Mouse (Mus musculus) embryonic facial prominence, embryonic 10.5 days (tissue): Measurements from ENCODE around the gene Epn1. TPM values are rescaled to one million over a fixed set of nuclear protein-coding genes. Genes with fewer than 3 reads are reported as not detected.
"Not testable (repeated sequence)": the region's sequence is repeated elsewhere in the genome, so short reads cannot be mapped to it uniquely, and the experiment has no call there.

Experiments used
- DNase-seq: peaks from one replicate; pipeline ENCODE4 v3.0.0-alpha.2; 2017; ENCODE audit warnings: low spot score
- H3K27ac ChIP-seq: fragments of 300-500 bp; sonication (generic); replicated peaks from 2 replicates; pipeline ENCODE4 v1.5.1; 2016; ENCODE audit warnings: mild to moderate bottlenecking
- H3K27me3 ChIP-seq: fragments of 300-500 bp; sonication (generic); replicated peaks from 2 replicates; pipeline ENCODE4 v1.6.1; 2016; ENCODE audit warnings: low read depth, mild to moderate bottlenecking; ENCODE audit not compliant: poor library complexity, severe bottlenecking
- H3K36me3 ChIP-seq: fragments of 300-500 bp; sonication (generic); replicated peaks from 2 replicates; pipeline ENCODE4 v1.6.1; 2016; ENCODE audit warnings: mild to moderate bottlenecking, moderate library complexity
- H3K4me1 ChIP-seq: fragments of 300-500 bp; sonication (generic); 2 replicates; pipeline ENCODE4 v1.6.1; 2016
- H3K4me3 ChIP-seq: fragments of 300-500 bp; sonication (generic); 2 replicates; pipeline ENCODE4 v1.5.1; 2016; ENCODE audit warnings: mild to moderate bottlenecking, moderate library complexity
- H3K9me3 ChIP-seq: fragments of 300-500 bp; sonication (generic); 2 replicates; pipeline ENCODE4 v1.6.1; 2016; ENCODE audit warnings: mild to moderate bottlenecking
- WGBS: fragments of 180-500 bp; shearing (Covaris S2); methylation state at CpG from one replicate; pipeline ENCODE4 v1.1.7; 2016; 5-methylcytosine and 5-hydroxymethylcytosine counted together
- polyA plus RNA-seq: library from polyadenylated mRNA; unstranded; fragments of >200 nt; fragmentation: Nextera tagmentation; extraction: Ambion mirVana; gene quantifications from 2 replicates; pipeline ENCODE4 v1.2.1, GENCODE M21; 2016

The Epn1 gene
- polyA plus RNA-seq, 1 experiment from 2014 or later: 58.8 TPM

- DNase-seq: peak; percentile 96
- H3K4me1 ChIP-seq: peaks cover 45% of the 10 kb centered on the region
- 0 out of 2 replicates have a peak, but pooled peaks cover 3% of the 10 kb centered on the region for H3K9me3 ChIP-seq
- H3K27me3 ChIP-seq: peaks cover 31% of the 10 kb centered on the region
- peak overlapping the region; percentile 96 for H3K27ac ChIP-seq
- peak overlapping the region; percentile 67 for H3K4me3 ChIP-seq
- WGBS: under 1% methylated on average over 60 of the region's 60 CpGs
- H3K36me3 ChIP-seq: peaks cover 19% of the 10 kb centered on the region
These were observed 18.9 kb upstream of the Epn1 start for GRCm38 (mm10) chr7:5060944-5061773.

- DNase-seq: peak; percentile 97
- peak within 1 kb of the TSS; percentile 96 for H3K27ac ChIP-seq
- 0 out of 2 replicates have a peak, but pooled peaks cover 2% of the 10 kb centered on the region for H3K9me3 ChIP-seq
- peaks cover 26% of the 10 kb centered on the region for H3K36me3 ChIP-seq
- WGBS: 1% methylated on average over 65 of the region's 65 CpGs
- H3K27me3 ChIP-seq: peaks cover 24% of the 10 kb centered on the region
- H3K4me3 ChIP-seq: peak within 1 kb of the TSS; percentile 67
- H3K4me1 ChIP-seq: peaks cover 40% of the 10 kb centered on the region
These were observed 18.2 kb upstream of the Epn1 start, which contains the start of gene U2af2 for GRCm38 (mm10) chr7:5061774-5062359. Gene U2af2, plus strand, starts transcription at chr7:5062143.

GRCm38 (mm10) chr7:5062360-5063001 is 17.6 kb upstream of the Epn1 start:
- Histone ChIP-seq H3K4me3 (peak overlapping the region; percentile 67), H3K4me1 (peaks cover 34% of the 10 kb centered on the region), H3K36me3 (peaks cover 32% of the 10 kb centered on the region), H3K9me3 (no peaks in the 10 kb centered on the region), H3K27me3 (peaks cover 17% of the 10 kb centered on the region), H3K27ac (peak overlapping the region; percentile 96)
- under 1% methylated on average over 51 of the region's 51 CpGs for WGBS
- peak; percentile 86 for DNase-seq

GRCm38 (mm10) chr7:5064886-5065285 is 15.1 kb upstream of the Epn1 start:
- Histone ChIP-seq H3K27me3 (no peaks in the 10 kb centered on the region), H3K36me3 (peaks cover 57% of the 10 kb centered on the region), H3K9me3 (no peaks in the 10 kb centered on the region), H3K27ac (no peak overlapping the region), H3K4me1 (peaks cover 27% of the 10 kb centered on the region), H3K4me3 (peak overlapping the region; percentile 67)
- DNase-seq: no peak
- WGBS: 94% methylated on average over 6 of the region's 6 CpGs

GRCm38 (mm10) chr7:5073586-5073985 is 6.4 kb upstream of the Epn1 start:
- Histone ChIP-seq H3K9me3 (no peaks in the 10 kb centered on the region), H3K4me3 (no peak overlapping the region), H3K36me3 (peaks cover 99% of the 10 kb centered on the region), H3K4me1 (no peaks in the 10 kb centered on the region), H3K27me3 (no peaks in the 10 kb centered on the region), H3K27ac (no peak overlapping the region)
- DNase-seq: no peak
- 88% methylated on average over 1 of the region's 1 CpGs for WGBS

GRCm38 (mm10) chr7:5074984-5075383 is 5.1 kb upstream of the Epn1 start:
- no peak overlapping the region for H3K27ac ChIP-seq
- DNase-seq: no peak
- no peaks in the 10 kb centered on the region for H3K27me3 ChIP-seq
- H3K4me1 ChIP-seq: peaks cover 3% of the 10 kb centered on the region; the same call in 1 of the 2 replicates
- H3K36me3 ChIP-seq: peaks cover 95% of the 10 kb centered on the region
- WGBS: 87% methylated on average over 5 of the region's 5 CpGs
- no peak overlapping the region for H3K4me3 ChIP-seq
- no peaks in the 10 kb centered on the region for H3K9me3 ChIP-seq

- H3K4me3 ChIP-seq: no peak overlapping the region
- H3K27ac ChIP-seq: no peak overlapping the region
- H3K36me3 ChIP-seq: peaks cover 78% of the 10 kb centered on the region
- no peaks in the 10 kb centered on the region for H3K9me3 ChIP-seq
- WGBS: 94% methylated on average over 2 of the region's 2 CpGs
- no peaks in the 10 kb centered on the region for H3K27me3 ChIP-seq
- peaks cover 17% of the 10 kb centered on the region for H3K4me1 ChIP-seq
- no peak for DNase-seq
These were observed 3.1 kb upstream of the Epn1 start for GRCm38 (mm10) chr7:5076931-5077330.

- Histone ChIP-seq H3K4me1 (peaks cover 17% of the 10 kb centered on the region), H3K27ac (peak overlapping the region; percentile 95), H3K4me3 (peak overlapping the region; percentile 98), H3K36me3 (peaks cover 76% of the 10 kb centered on the region)
- H3K27me3 ChIP-seq, DNase-seq, H3K9me3 ChIP-seq: not testable (repeated sequence)
- 50% methylated on average over 11 of the region's 13 CpGs for WGBS
These were observed 548 bp upstream of the Epn1 start for GRCm38 (mm10) chr7:5079365-5080009.

GRCm38 (mm10) chr7:5080815-5081214 is 780 bp downstream of the Epn1 start:
- Histone ChIP-seq H3K36me3 (peaks cover 76% of the 10 kb centered on the region), H3K9me3 (no peaks in the 10 kb centered on the region), H3K27ac (peak overlapping the region; percentile 95), H3K27me3 (no peaks in the 10 kb centered on the region), H3K4me3 (peak overlapping the region; percentile 98), H3K4me1 (peaks cover 17% of the 10 kb centered on the region)
- WGBS: 24% methylated on average over 6 of the region's 6 CpGs
- DNase-seq: peak; percentile 10

- peaks cover 17% of the 10 kb centered on the region for H3K4me1 ChIP-seq
- H3K27me3 ChIP-seq: no peaks in the 10 kb centered on the region
- no peak for DNase-seq
- no peak overlapping the region for H3K27ac ChIP-seq
- peak overlapping the region; percentile 98 for H3K4me3 ChIP-seq
- 80% methylated on average over 6 of the region's 6 CpGs for WGBS
- no peaks in the 10 kb centered on the region for H3K9me3 ChIP-seq
- H3K36me3 ChIP-seq: peaks cover 77% of the 10 kb centered on the region
These were observed 1.2 kb downstream of the Epn1 start for GRCm38 (mm10) chr7:5081241-5081640.

GRCm38 (mm10) chr7:5081939-5082338 is 1.9 kb downstream of the Epn1 start:
- Histone ChIP-seq H3K9me3 (no peaks in the 10 kb centered on the region), H3K4me3 (peak overlapping the region; percentile 98; the same call in 1 of the 2 replicates), H3K27ac (no peak overlapping the region), H3K4me1 (peaks cover 17% of the 10 kb centered on the region), H3K36me3 (peaks cover 77% of the 10 kb centered on the region), H3K27me3 (no peaks in the 10 kb centered on the region)
- DNase-seq: no peak
- 93% methylated on average over 2 of the region's 2 CpGs for WGBS
